Mouse (Mus musculus): ENCODE measurements around the gene Akr1b8.
"Not testable (repeated sequence)": the region's sequence is repeated elsewhere in the genome, so short reads cannot be mapped to it uniquely, and the experiment has no call there.

The Akr1b8 gene

GRCm38 (mm10) chr6:34400696-34401095, 46.8 kb downstream of the Akr1b8 start:
- DNase-seq (ENCODE audit: low spot score in 2 of 2) = no peak

- DNase-seq (ENCODE audit: low spot score in 2 of 2) = no peak
Measured at GRCm38 (mm10) chr6:34406746-34407145, 52.8 kb downstream of the Akr1b8 start.

GRCm38 (mm10) chr6:34407403-34407802, 53.5 kb downstream of the Akr1b8 start:
- DNase-seq (ENCODE audit: low spot score in 2 of 2) = no peak

GRCm38 (mm10) chr6:34412023-34412422, 58.1 kb downstream of the Akr1b8 start, which contains the start of gene Akr1b7:
TSS of gene Akr1b7 (plus strand) at chr6:34412334.
- no peak for DNase-seq (ENCODE audit: low spot score in 2 of 2)

GRCm38 (mm10) chr6:34412688-34413087, 58.8 kb downstream of the Akr1b8 start:
- no peak for DNase-seq (ENCODE audit: low spot score in 2 of 2)

- not testable (repeated sequence) for DNase-seq (ENCODE audit: low spot score in 2 of 2)
Measured at GRCm38 (mm10) chr6:34413386-34413785, 59.5 kb downstream of the Akr1b8 start.

GRCm38 (mm10) chr6:34416521-34416920, 62.6 kb downstream of the Akr1b8 start:
- no peak for DNase-seq (ENCODE audit: low spot score in 2 of 2)
